Mouse (Mus musculus): ENCODE results near the gene Gm5065.

Gm5065 gene

GRCm38 (mm10) chr7:5350237-5350636 is at the start of gene Gm5065:
Gene Gm5065 (plus strand): TSS chr7:5350537.
- DNase-seq, result no peak

GRCm38 (mm10) chr7:5327511-5327910 is 22.8 kb upstream of the Gm5065 start:
- no peak for DNase-seq

GRCm38 (mm10) chr7:5350935-5351334 is 598 bp downstream of the Gm5065 start, which contains the start of gene Nlrp2:
Gene Nlrp2 (minus strand): TSS chr7:5351035.
- no peak for DNase-seq

GRCm38 (mm10) chr7:5363599-5363998 is 13.3 kb downstream of the Gm5065 start:
- no peak for DNase-seq

- DNase-seq, result no peak
These were observed 16.4 kb downstream of the Gm5065 start for GRCm38 (mm10) chr7:5366724-5367123.

GRCm38 (mm10) chr7:5406201-5406600 is 55.9 kb downstream of the Gm5065 start:
- DNase-seq, result no peak

All from B cell, adult 2 months (primary cell).